Mouse (Mus musculus) thymus, postnatal 10 days (tissue): ENCODE data around the gene Alppl2.

Experiments
- DNase-seq, 2 experiments: peaks; one replicate each; pipeline ENCODE4 v3.0.0; 2021; ENCODE audit warnings: low spot score in 2 of 2

Gene Alppl2

GRCm38 (mm10) chr1:87050700-87051099, 39.0 kb downstream of the Alppl2 start:
- no peak for DNase-seq

GRCm38 (mm10) chr1:87050072-87050471, 39.7 kb downstream of the Alppl2 start:
- DNase-seq: no peak

- peak; percentile 18 to 63 for DNase-seq
These were observed 47.8 kb downstream of the Alppl2 start for GRCm38 (mm10) chr1:87041814-87042438.

- peak; percentile 13 to 69 for DNase-seq
These were observed 48.6 kb downstream of the Alppl2 start for GRCm38 (mm10) chr1:87041119-87041518.

GRCm38 (mm10) chr1:87038477-87039070, 51.2 kb downstream of the Alppl2 start:
- DNase-seq: no peak
